Mouse (Mus musculus): Measurements from ENCODE around the gene Spen. TPM values are rescaled to one million over a fixed set of nuclear protein-coding genes. Genes with fewer than 3 reads are reported as not detected.
A peak's percentile ranks its signal among the peaks of the same experiment; 100 is the strongest.

Gene Spen
- polyA plus RNA-seq, 1 experiment: 9.1 TPM

DNA sequence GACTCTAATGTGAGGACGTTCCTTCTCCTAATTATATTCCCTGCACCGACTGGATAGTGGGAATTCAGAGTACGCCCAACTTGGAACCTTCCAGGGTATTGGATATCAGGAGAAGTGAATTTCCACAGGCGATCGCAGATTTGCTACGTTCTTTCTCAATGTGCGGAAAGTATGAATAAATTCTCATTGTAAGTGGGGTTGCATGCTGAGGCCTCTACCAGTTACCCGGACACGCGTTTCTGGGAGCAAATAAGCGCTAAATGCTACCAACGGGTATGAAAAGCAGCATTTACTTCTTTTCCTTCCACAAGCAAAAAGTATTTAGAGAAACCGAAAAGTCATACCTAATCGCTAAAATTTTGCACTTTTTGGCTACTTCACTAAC lies 1.2 kb downstream of the Spen start:
- no peak for DNase-seq (ENCODE audit: low read depth, low spot score)
- WGBS: under 1% methylated on average over 14 of the region's 14 CpGs

DNA sequence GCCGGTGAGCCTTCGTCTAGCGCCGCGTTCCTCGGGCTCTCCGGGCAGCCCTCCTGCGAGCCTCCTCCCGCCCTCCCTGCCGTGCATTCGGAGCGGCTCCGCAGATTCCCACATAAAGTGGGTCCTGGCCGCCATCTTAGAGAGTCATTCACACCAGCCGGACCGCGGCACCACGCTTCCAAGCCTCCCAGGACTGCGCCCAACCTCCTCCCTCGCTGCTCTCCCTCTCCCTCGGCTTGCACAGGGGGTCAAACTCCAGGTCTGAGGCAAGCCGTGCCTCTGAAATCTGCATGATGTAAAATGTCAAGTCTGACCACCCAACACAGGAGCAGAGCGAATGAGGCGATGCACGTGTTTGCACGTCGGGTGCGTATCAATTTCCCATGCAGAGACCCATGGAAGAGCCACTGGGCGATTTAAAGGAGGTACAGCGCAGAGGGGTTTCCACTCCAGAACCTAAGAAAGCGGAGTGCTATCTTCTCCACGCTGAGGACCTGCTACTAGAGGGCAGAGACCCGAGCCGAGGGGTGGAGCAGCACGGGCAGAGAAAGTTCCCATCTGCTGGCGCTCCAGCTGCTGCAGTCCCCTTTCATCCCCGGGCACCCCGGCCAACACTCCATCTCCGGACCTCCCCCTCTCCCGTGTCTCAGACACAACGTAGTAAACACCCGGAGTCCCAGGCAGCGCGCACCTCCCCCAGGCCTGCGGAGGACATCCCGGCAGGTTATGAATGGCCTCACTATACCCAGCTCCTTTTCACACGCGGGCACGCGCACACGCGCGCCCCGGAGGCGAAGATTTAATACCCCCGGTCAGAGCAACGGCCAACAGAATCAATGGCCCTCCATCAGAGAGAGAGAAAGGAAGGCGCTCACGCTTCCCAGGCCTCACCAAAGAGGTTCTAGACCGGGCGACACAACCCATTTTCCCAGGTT lies 1.8 kb downstream of the Spen start:
- under 1% methylated on average over 61 of the region's 61 CpGs for WGBS
- no peak for DNase-seq (ENCODE audit: low read depth, low spot score)

DNA sequence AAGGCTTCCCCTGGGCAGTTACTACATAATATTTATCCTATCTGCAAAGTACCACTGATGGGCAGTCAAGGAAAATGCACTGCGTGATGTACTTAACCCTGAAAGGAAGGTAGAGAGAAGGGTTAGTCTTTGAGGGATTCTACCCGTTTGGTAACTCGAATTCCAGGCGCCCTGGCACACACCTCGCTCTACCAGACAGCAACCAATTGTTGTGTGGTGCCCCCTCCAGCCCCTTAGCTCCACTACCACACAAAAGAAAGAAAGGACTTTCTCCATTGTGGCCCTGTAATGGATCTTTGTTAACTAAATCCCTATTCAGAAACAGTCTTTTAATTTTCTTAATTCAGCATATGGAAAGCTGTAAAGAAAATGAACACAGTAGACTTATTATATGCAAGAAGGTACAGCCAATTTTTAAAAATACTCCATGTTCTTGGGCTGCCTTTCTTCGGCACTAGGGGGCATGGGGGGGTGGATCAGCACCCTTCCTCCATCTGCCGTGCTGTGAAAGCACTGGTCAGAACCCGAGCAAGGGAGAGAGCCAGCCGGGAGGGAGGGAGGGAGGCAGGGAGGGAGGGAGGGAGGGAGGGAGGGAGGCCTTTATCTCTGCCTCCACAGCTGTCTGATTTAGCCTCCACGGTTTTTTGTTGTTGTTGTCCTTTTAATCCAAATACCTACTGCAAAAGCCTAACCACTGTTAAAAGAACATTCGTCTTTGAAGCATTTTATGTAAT lies 3.3 kb downstream of the Spen start:
- 36% methylated on average over 9 of the region's 11 CpGs for WGBS
- no peak for DNase-seq (ENCODE audit: low read depth, low spot score)

GRCm38 (mm10) chr4:141530979-141531378 lies 7.4 kb downstream of the Spen start:
- no peak for DNase-seq (ENCODE audit: low read depth, low spot score)
- WGBS: 76% methylated on average over 15 of the region's 15 CpGs

DNA sequence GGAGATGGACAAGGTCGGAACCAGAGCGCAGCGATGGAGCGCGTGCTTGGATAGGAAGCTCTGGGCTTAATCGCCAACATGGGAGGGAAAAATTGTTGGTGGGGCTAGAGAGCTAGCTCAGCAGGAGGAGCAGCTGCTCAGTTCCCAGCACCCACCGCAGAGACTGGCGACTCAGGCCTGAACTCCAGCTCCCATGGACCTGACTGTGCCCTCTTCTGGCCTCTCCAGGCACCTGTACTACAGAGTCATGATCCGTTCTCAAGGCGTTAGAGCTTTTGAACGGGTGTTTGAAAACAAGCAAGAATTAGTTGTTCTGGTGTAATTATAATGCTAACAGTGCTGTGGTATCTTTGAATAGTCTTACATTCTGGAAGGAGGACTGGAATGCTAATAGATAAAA lies 9.5 kb downstream of the Spen start:
- no peak for DNase-seq (ENCODE audit: low read depth, low spot score)
- WGBS: 94% methylated on average over 11 of the region's 11 CpGs

DNA sequence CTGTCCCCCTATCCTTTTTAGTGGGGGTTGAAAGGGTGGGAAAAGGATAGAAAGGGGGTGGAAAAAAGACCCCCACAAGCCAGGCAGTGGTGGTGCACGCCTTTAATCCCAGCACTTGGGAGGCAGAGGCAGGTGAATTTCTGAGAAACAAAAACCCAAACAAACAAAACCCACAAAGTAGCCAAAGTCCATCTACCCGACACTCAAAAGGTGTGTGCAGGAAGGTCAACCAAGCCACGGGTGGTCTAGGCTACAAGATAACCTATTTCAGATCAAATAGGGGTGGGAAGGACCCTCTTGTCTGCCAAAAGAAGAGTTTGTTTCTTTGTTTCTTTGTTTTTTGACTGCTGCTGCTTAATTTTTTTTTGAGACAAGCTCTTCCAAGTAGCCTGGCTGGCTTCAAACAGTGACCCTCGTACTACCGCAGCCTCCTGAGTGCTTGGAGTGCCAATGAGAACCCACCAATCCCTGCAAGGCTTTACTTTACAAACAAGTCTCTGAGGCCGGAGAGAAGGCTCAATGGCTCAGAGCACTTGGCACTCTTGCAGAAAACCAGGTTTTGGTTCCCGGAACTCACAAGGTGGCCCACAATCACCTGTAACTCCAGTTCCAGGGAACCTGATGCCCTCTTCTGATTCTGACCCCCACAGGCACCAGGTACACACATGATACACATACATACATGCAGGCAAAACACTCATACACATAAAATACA lies 11.3 kb downstream of the Spen start:
- 70% methylated on average over 7 of the region's 7 CpGs for WGBS
- DNase-seq (ENCODE audit: low read depth, low spot score): no peak

- 70% methylated on average over 2 of the region's 2 CpGs for WGBS
- no peak for DNase-seq (ENCODE audit: low read depth, low spot score)
These were observed 12.5 kb downstream of the Spen start for GRCm38 (mm10) chr4:141525940-141526339.

DNA sequence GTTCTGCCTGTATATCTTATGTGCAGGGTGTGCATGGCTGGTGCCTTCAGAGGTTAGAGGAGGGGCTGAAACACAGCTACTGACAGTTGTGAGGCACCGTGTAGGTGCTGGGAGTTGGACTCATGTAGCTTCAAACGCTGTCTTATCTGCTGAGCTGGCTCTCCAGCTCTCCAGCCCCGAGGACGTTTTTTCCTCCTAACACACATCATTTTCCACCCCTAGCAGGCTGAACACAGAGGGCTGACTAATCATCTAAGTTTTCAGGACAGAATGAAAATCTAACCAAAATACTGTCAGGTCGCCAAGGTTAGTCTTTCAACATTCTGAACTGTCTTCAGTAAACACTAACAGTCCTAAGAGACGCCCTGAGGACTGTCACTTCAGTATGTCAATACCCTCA lies 13.7 kb downstream of the Spen start:
- DNase-seq (ENCODE audit: low read depth, low spot score): no peak

GRCm38 (mm10) chr4:141523128-141523527 lies 15.3 kb downstream of the Spen start:
- 75% methylated on average over 11 of the region's 11 CpGs for WGBS

More for the DNA sequence above, 13.7 kb downstream of the Spen start:
- 22% methylated on average over 6 of the region's 6 CpGs for WGBS

DNA sequence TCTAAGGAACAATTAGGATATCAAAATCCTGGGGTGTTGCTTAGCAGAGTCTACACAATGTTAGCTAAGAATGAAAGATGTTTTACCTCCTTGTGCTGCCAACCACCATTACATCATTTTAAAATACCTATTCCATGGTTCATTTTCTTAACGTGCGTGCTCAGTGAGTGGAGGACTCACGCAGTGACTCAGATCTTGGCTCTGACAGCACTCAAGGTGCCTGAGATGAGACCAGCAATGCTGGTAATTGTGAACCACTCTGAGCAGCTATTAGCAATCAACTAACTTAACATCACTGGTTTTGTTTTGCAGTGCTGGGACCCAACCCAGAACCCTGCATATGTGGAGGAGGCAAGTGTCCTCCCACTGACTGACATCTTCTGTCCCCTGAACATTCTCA lies 20.0 kb downstream of the Spen start:
- no peak for DNase-seq (ENCODE audit: low read depth, low spot score)
- WGBS: 71% methylated on average over 3 of the region's 3 CpGs

More at GRCm38 (mm10) chr4:141523128-141523527, 15.3 kb downstream of the Spen start:
- DNase-seq (ENCODE audit: low read depth, low spot score): no peak

DNA sequence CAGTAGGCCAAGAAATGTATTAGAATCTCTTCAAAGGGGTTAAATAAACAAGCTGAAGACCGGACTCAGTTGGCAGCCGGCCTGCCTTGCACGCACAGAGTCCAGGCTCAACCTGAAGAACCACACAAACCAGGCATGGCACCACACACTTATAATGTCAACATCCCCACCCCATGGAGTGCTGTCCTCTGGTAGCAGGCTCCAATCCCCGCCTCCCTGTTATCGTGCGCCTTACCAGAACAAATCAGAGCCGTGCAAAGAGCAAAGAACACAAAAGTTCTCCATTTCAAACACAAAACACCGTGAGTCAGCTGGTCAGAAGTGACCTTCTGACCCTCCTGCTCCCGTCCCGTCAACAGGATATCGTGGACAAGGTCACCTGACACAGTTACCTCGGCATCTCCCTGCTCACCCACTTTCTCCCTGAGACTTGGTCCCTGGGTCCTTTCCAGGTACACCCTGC lies 24.2 kb downstream of the Spen start:
- peak; percentile 76 for DNase-seq (ENCODE audit: low read depth, low spot score)
- 12% methylated on average over 12 of the region's 12 CpGs for WGBS

DNA sequence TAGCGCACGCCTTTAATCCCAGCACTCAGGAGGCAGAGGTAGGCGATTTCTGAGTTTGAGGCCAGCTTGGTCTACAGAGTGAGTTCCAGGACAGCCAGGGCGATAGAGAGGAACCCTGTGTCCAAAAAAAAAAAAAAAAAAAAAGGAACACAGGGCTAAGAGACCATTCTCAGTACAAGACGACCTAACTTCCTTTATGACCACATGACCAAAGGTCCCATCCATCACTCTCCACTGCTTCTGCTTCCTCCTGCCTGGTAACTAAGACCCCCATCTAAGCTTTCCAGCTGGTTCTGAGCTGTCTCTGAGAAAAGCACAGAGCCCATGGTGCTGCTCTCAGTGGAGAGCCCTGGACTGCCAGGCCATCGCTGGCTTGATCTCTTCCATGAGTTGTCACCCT lies 26.3 kb downstream of the Spen start:
- no peak for DNase-seq (ENCODE audit: low read depth, low spot score)
- 80% methylated on average over 6 of the region's 6 CpGs for WGBS

DNA sequence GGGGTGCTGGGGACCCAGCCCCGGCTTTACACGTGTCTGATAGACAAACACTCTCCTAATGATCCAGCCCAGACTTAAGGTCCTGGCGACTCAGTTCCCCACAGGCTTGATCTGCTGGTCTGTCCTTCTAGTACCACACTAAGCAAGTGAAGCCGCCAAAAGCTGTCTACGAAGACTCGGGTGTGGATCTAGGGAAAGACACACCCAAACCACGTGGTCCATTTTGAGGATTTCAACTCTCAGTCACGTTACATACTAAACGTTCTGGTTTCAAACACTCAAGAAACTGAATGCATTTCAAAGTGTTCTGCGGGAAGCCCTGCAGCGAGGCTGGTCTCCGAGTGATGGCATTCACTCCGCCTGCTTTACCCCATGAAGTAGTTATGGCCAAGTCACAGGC lies 27.9 kb downstream of the Spen start:
- no peak for DNase-seq (ENCODE audit: low read depth, low spot score)
- WGBS: 40% methylated on average over 13 of the region's 13 CpGs

- DNase-seq (ENCODE audit: low read depth, low spot score): no peak
- WGBS: 39% methylated on average over 10 of the region's 10 CpGs
These were observed 31.5 kb downstream of the Spen start for GRCm38 (mm10) chr4:141506893-141507292.

- 5% methylated on average over 10 of the region's 10 CpGs for WGBS
- peak; percentile 99 for DNase-seq (ENCODE audit: low read depth, low spot score)
These were observed 32.0 kb downstream of the Spen start for GRCm38 (mm10) chr4:141506352-141506751.

GRCm38 (mm10) chr4:141505810-141506209 lies 32.6 kb downstream of the Spen start:
- WGBS: 42% methylated on average over 11 of the region's 11 CpGs
- DNase-seq (ENCODE audit: low read depth, low spot score): no peak

DNA sequence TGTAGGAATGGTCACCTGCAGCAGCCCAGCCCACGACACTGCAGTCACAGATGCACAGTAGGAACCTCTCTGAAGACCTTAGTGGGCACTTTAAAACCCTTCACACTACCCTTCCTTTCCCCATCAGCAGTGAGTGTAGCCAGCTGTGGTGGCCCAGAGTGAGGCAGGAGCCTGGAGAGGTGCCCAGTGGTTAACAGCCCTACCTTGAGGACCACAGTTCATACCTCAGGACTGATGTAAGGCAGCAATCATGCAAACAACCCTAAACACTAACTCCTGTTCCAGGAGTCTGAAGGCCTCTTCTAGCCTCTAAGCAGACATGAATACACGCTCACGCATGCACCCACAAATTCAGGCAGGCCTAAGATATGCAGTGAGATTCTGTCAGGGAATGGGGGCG lies 33.9 kb downstream of the Spen start:
- WGBS: 91% methylated on average over 4 of the region's 4 CpGs
- DNase-seq (ENCODE audit: low read depth, low spot score): no peak

- DNase-seq (ENCODE audit: low read depth, low spot score): no peak
- WGBS: 90% methylated on average over 5 of the region's 5 CpGs
These were observed 35.7 kb downstream of the Spen start for GRCm38 (mm10) chr4:141502723-141503122.

GRCm38 (mm10) chr4:141501058-141501457 lies 37.3 kb downstream of the Spen start:
- 58% methylated on average over 5 of the region's 5 CpGs for WGBS
- no peak for DNase-seq (ENCODE audit: low read depth, low spot score)

GRCm38 (mm10) chr4:141500637-141501036 lies 37.8 kb downstream of the Spen start:
- no peak for DNase-seq (ENCODE audit: low read depth, low spot score)
- WGBS: 66% methylated on average over 4 of the region's 4 CpGs
